Mouse (Mus musculus): ENCODE data around the gene Sytl2. TPM values are rescaled to one million over a fixed set of nuclear protein-coding genes. Genes with fewer than 3 reads are reported as not detected.

The Sytl2 gene
- total RNA-seq, 1 experiment from 2014 or later = 4.2 TPM

Other genes with a start within 250 kb of the Sytl2 start
- gene Picalm, start 172.0 kb upstream of the Sytl2 start, total RNA-seq (2021) = 152 and 162 TPM in 2 replicates
- gene Ccdc83, start 36.5 kb upstream of the Sytl2 start, total RNA-seq (2021) = not detected in 2 replicates
- gene Ccdc89, start 124.3 kb downstream of the Sytl2 start, total RNA-seq (2021) = 0.57 and 1.1 TPM in 2 replicates
- 91.1 and 91.6 TPM in 2 replicates for gene Crebzf, start 140.5 kb downstream of the Sytl2 start, total RNA-seq (2021)
- gene Tmem126a, start 155.0 kb downstream of the Sytl2 start, total RNA-seq (2021) = 52.9 and 53.1 TPM in 2 replicates
- 23.2 and 23.6 TPM in 2 replicates for gene Tmem126b, start 173.7 kb downstream of the Sytl2 start, total RNA-seq (2021)
- gene Dlg2, start 174.4 kb downstream of the Sytl2 start, total RNA-seq (2021) = 128 and 148 TPM in 2 replicates